Mouse (Mus musculus): ENCODE results near the gene Zfp106. TPM values are rescaled to one million over a fixed set of nuclear protein-coding genes. Genes with fewer than 3 reads are reported as not detected.

The Zfp106 gene
- polyA plus RNA-seq (2017; shearing (Covaris generic)): 48.8 TPM

DNA sequence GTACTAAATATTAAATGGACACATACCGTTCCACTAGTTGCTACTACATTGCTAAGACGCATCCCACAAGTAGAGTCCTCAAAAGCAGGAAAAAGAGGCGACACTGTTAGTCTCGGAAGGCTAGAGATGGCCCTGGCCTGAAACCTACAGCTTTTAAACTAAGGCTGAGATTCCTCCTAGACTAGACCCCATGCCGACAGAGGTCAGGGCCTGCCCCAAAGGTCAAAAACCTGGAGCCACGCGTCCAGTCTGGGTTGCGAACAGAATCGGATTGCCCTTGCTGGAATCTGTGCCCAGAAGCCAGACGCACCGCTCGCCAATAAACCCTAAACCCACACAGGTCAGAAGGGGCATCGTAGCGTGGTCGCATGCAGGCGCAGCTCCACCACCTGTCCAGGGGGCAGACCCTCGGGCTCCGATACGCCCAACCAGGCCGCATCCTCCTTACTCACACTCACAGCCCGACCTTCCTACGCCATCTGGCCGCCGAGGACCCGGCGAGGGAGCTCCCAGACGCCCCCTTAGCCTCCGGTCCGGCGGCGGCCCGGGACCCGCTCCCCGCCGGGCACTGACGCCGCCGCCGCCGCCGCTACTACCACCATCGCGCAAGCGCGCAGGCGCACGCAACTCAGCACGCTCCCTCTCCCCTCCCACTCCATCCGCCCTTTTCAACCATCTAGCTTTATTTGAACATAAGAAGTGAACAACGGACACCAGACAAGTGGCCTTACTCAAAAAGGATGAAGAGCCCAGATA is at the start of gene Zfp106:
Gene Zfp106, minus strand, starts transcription at position 609 of the 756 bp plus-strand sequence.

DNA sequence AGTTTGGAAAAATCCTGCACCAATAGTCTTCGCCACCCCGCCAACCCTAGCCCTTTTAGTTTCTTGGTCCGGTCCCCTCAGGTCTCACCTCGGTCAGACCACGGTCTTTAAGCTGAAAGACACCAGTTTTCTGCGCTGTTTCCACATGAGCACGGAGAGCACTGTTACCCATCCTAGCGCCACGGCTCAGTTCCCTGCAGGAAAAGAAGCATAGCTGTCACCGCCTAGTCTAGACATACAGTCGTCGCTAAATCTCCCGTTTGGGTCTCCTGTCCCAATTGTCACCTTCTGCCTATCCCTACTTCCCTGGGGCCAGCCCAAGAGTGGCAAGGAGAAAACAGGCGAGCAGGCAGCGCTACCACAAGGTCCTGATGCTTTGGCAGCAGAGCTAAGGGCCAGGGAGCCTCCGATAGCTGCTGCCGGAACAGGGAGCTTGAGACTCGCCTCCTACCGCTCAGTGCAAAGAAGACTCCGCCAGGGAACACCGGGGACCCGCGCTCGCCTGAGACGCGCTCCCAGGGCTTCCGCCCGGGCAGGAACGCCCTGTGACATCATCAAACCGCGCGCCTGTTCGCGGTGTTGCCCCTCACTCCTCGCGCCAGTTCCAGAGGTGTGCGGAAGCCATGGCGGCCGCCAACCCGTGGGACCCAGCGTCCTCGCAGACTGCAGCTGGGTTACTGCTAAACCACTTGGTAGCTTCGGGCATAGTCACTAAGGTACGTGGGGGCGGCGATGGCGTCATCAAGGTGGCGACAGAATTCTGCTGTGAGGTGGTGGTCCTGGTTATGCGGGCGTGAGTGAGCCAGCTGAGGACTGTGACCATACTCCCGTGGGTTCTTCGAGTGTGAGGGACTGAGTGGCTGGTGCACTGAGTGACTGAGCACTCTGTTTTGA is 45.4 kb upstream of the Zfp106 start, which contains the start of the genes Haus2 and Lrrc57:
Gene Haus2, plus strand, starts transcription at position 554 of the 894 bp plus-strand sequence.
Gene Lrrc57, minus strand, starts transcription at position 691 of the 894 bp plus-strand sequence.

DNA sequence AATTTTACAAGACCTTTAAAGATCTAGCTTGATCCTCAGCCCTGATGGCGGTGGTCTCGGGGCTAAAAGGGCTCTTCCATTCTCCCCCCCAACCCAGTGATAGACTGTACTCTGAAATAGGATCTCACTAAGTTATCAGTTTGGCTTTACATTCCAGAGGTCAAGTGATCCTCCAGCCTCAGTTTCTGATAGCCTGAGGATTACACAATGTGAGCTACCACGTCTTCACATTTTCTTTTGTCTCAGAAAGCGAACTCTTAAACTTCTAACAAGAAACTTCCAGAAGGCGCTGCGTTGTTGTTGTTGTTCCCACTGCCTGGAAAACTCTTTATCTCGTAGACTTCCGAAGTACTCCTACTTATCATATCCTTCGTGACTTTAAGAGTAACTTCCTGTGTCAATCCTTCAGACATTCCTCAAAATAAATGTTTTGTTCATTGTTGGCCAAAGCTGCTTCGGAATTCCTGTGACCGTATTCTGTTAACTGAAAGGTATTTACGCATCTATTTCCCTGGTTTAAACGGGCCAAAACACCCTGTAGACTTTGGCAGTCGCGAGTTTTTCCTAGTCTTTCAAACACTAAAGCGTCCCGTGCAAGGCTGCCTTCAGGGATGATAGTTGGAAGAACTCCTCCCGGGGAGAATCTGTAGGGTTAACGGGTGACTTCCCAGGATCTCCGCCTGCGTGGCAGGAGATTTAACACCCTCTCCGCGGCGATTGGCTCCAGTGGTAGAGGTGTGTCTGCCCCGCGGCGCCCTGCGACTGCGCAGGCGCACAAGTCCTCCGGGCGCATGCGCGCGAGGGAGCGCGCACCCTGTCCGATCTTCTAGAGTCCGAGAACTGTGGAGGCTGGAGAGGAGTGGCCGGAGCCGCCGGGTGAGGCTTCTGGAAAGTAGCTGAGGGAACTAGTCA is 3.5 kb upstream of the Zfp106 start, which contains the start of gene Snap23:
Gene Snap23, plus strand, starts transcription at position 786 of the 912 bp plus-strand sequence.

Other genes starting within 250 kb of the Zfp106 start
- 5.6 TPM for gene Pla2g4f, start 249.7 kb downstream of the Zfp106 start, polyA plus RNA-seq (2017; shearing (Covaris generic))
- gene Vps39, start 210.7 kb downstream of the Zfp106 start, polyA plus RNA-seq (2017; shearing (Covaris generic)): 51.4 TPM
- 27.0 TPM for gene Ganc, start 159.9 kb downstream of the Zfp106 start, polyA plus RNA-seq (2017; shearing (Covaris generic))
- gene Tmem87a, start 159.7 kb downstream of the Zfp106 start, polyA plus RNA-seq (2017; shearing (Covaris generic)): 32.4 TPM
- gene Capn3, start 107.8 kb downstream of the Zfp106 start, polyA plus RNA-seq (2017; shearing (Covaris generic)): 71.0 TPM
- 57.0 TPM for gene Snap23, start 3.8 kb upstream of the Zfp106 start, polyA plus RNA-seq (2017; shearing (Covaris generic))
- gene Haus2, start 45.5 kb upstream of the Zfp106 start, polyA plus RNA-seq (2017; shearing (Covaris generic)): 21.9 TPM
- gene Lrrc57, start 45.7 kb upstream of the Zfp106 start, polyA plus RNA-seq (2017; shearing (Covaris generic)): 34.4 TPM
- gene Stard9, start 65.3 kb upstream of the Zfp106 start, polyA plus RNA-seq (2017; shearing (Covaris generic)): 0.29 TPM

Data from activated CD4-positive, CD25-positive, alpha-beta regulatory T cell, adult 9 weeks (primary cell).